Mouse (Mus musculus) heart, embryonic 14.5 days (tissue): ENCODE measurements around the gene Layn. TPM values are rescaled to one million over a fixed set of nuclear protein-coding genes. Genes with fewer than 3 reads are reported as not detected.

ENCODE experiments used
- ATAC-seq: fragments of 200-750 bp; cut with Nextera tagmentation; 2 replicates; pipeline ENCODE4 v1.8.0; 2017; ENCODE audit warnings: low read depth, moderate TSS enrichment; ENCODE audit not compliant: insufficient number of reproducible peaks, insufficient read depth, low FRiP score
- H3K27ac ChIP-seq, 2 experiments: fragments of 200-500 bp in 1 of 2; fragments of 300-500 bp in 1 of 2; sonication (generic) in 1 of 2; replicated peaks in 1 of 2; 2 replicates each; pipeline ENCODE4 v1.5.1; 2012 to 2014; ENCODE audit warnings: low read depth in 2 of 2, low read length in 2 of 2, control low read depth in 1 of 2, mild to moderate bottlenecking in 1 of 2, mixed read lengths in 1 of 2; ENCODE audit not compliant: control insufficient read depth in 1 of 2, insufficient read depth in 1 of 2
- H3K27me3 ChIP-seq: fragments of 300-500 bp; sonication (generic); 2 replicates; pipeline ENCODE4 v1.6.1; 2014; ENCODE audit warnings: mild to moderate bottlenecking, low read length, control low read depth; ENCODE audit not compliant: control insufficient read depth, insufficient read depth
- H3K36me3 ChIP-seq: fragments of 300-500 bp; sonication (generic); 2 replicates; pipeline ENCODE4 v1.6.1; 2014; ENCODE audit warnings: mild to moderate bottlenecking, control low read depth, low read length, mixed read lengths; ENCODE audit not compliant: control insufficient read depth, insufficient read depth
- H3K4me1 ChIP-seq, 2 experiments: fragments of 200-500 bp in 1 of 2; fragments of 300-500 bp in 1 of 2; sonication (generic) in 1 of 2; 2 replicates each; pipeline ENCODE4 v1.6.1; 2012 to 2014; ENCODE audit warnings: low read length in 2 of 2, control low read depth in 1 of 2, mixed read lengths in 1 of 2; ENCODE audit not compliant: control insufficient read depth in 2 of 2, insufficient read depth in 2 of 2
- H3K4me2 ChIP-seq: fragments of 300-500 bp; sonication (generic); 2 replicates; pipeline ENCODE4 v1.6.1; 2014; ENCODE audit warnings: mild to moderate bottlenecking, low read length
- H3K4me3 ChIP-seq, 2 experiments: fragments of 200-500 bp in 1 of 2; fragments of 300-500 bp in 1 of 2; sonication (generic) in 1 of 2; 2 replicates each; pipeline ENCODE4 v1.5.1; 2012 to 2014; ENCODE audit warnings: low read length in 2 of 2, mild to moderate bottlenecking in 2 of 2, control low read depth in 1 of 2, low read depth in 1 of 2, moderate library complexity in 1 of 2; ENCODE audit not compliant: control insufficient read depth in 1 of 2, insufficient read depth in 1 of 2
- H3K9ac ChIP-seq: fragments of 300-500 bp; sonication (generic); 2 replicates; pipeline ENCODE4 v1.6.1; 2014; ENCODE audit warnings: mild to moderate bottlenecking, low read length
- H3K9me3 ChIP-seq: fragments of 300-500 bp; sonication (generic); 2 replicates; pipeline ENCODE4 v1.6.1; 2016; ENCODE audit warnings: low read length, control low read depth; ENCODE audit not compliant: control insufficient read depth
- WGBS: fragments of 180-500 bp; shearing (Covaris S2); extraction: QIAGEN DNeasy Blood & Tissue Kit; methylation state at CpG from one replicate; pipeline ENCODE4 v1.1.7; 2014; 5-methylcytosine and 5-hydroxymethylcytosine counted together
- polyA plus RNA-seq: library from polyadenylated mRNA; unstranded; fragments of >200 nt; fragmentation: Nextera tagmentation; extraction: Ambion mirVana; gene quantifications from 2 replicates; pipeline ENCODE4 v1.2.1, GENCODE M21; 2014

The Layn gene
- polyA plus RNA-seq, 1 experiment from 2014 or later, result 11.5 TPM

- H3K27me3 ChIP-seq, result no peaks in the 10 kb centered on the region
- H3K4me1 ChIP-seq, result no peaks in the 10 kb centered on the region
- no peaks in the 10 kb centered on the region for H3K9me3 ChIP-seq
- H3K4me3 ChIP-seq, result no peak overlapping the region
- H3K27ac ChIP-seq, result no peak overlapping the region
- peaks cover 22% of the 10 kb centered on the region for H3K36me3 ChIP-seq
- H3K4me2 ChIP-seq, result no peak overlapping the region
- no peak overlapping the region for H3K9ac ChIP-seq
- 61% methylated on average over 4 of the region's 4 CpGs for WGBS
- no peak for ATAC-seq
Measured at GRCm38 (mm10) chr9:51058951-51059521, 17.9 kb downstream of the Layn start.

- no peak for ATAC-seq
- H3K4me3 ChIP-seq, result no peak overlapping the region
- H3K4me1 ChIP-seq, result no peaks in the 10 kb centered on the region
- no peaks in the 10 kb centered on the region for H3K27me3 ChIP-seq
- no peak overlapping the region for H3K9ac ChIP-seq
- 70% methylated on average over 3 of the region's 3 CpGs for WGBS
- no peaks in the 10 kb centered on the region for H3K9me3 ChIP-seq
- no peak overlapping the region for H3K27ac ChIP-seq
- peaks cover 19% of the 10 kb centered on the region for H3K36me3 ChIP-seq
- no peak overlapping the region for H3K4me2 ChIP-seq
Measured at GRCm38 (mm10) chr9:51056360-51057324, 20.3 kb downstream of the Layn start.

GRCm38 (mm10) chr9:51052180-51052579 is 24.7 kb downstream of the Layn start:
- 43% methylated on average over 3 of the region's 3 CpGs for WGBS
- ATAC-seq, result no peak

GRCm38 (mm10) chr9:51042136-51042535 is 34.8 kb downstream of the Layn start:
- Histone ChIP-seq H3K27ac (no peak overlapping the region), H3K4me1 (no peaks in the 10 kb centered on the region), H3K9ac (no peak overlapping the region), H3K4me2 (no peak overlapping the region), H3K36me3 (no peaks in the 10 kb centered on the region), H3K4me3 (no peak overlapping the region), H3K27me3 (no peaks in the 10 kb centered on the region), H3K9me3 (no peaks in the 10 kb centered on the region)
- no peak for ATAC-seq
- WGBS, result 60% methylated on average over 6 of the region's 6 CpGs

More at GRCm38 (mm10) chr9:51052180-51052579, 24.7 kb downstream of the Layn start:
- Histone ChIP-seq H3K4me3 (no peak overlapping the region), H3K36me3 (0 out of 2 replicates have a peak, but pooled peaks cover 7% of the 10 kb centered on the region), H3K4me1 (no peaks in the 10 kb centered on the region), H3K9ac (no peak overlapping the region), H3K27ac (no peak overlapping the region), H3K9me3 (no peaks in the 10 kb centered on the region), H3K27me3 (no peaks in the 10 kb centered on the region), H3K4me2 (no peak overlapping the region)

- no peak for ATAC-seq
Measured at GRCm38 (mm10) chr9:51041491-51041980, 35.4 kb downstream of the Layn start.

GRCm38 (mm10) chr9:51032785-51033529 is 43.9 kb downstream of the Layn start:
- H3K27ac ChIP-seq, result no peak overlapping the region
- H3K27me3 ChIP-seq, result no peaks in the 10 kb centered on the region
- no peak overlapping the region for H3K9ac ChIP-seq
- no peak for ATAC-seq
- H3K4me1 ChIP-seq, result peaks cover 0 to 5% of the 10 kb centered on the region in 2 experiments; a peak in 1 of 4 replicates
- no peak overlapping the region for H3K4me3 ChIP-seq
- no peaks in the 10 kb centered on the region for H3K36me3 ChIP-seq
- no peak overlapping the region for H3K4me2 ChIP-seq
- WGBS, result 70% methylated on average over 3 of the region's 3 CpGs
- no peaks in the 10 kb centered on the region for H3K9me3 ChIP-seq

More at GRCm38 (mm10) chr9:51041491-51041980, 35.4 kb downstream of the Layn start:
- 88% methylated on average over 7 of the region's 7 CpGs for WGBS
- Histone ChIP-seq H3K27ac (no peak overlapping the region), H3K36me3 (no peaks in the 10 kb centered on the region), H3K27me3 (no peaks in the 10 kb centered on the region), H3K4me3 (no peak overlapping the region), H3K9ac (no peak overlapping the region), H3K4me1 (no peaks in the 10 kb centered on the region), H3K9me3 (no peaks in the 10 kb centered on the region), H3K4me2 (no peak overlapping the region)

DNA sequence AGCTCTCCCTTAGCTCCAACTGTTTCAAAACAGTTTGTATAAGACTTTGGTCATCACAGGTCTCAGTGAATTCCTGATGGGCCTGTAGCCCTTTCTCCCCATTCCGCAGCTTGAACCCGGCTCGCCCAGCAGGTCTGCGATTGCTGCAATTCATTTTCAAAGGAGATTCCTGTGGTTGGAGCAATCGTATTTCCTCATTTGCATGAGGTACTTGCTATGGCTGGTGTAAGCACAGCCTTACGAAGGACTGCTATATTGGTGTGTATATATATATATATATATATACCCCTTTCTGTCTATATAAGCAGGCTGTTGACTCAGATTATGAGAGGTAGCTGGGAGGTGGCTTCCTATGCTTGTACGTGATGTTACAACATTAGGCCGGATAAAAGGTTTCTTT is 44.6 kb downstream of the Layn start:
- Histone ChIP-seq H3K4me1 (peaks cover 0 to 5% of the 10 kb centered on the region in 2 experiments; a peak in 1 of 4 replicates), H3K9me3 (no peaks in the 10 kb centered on the region), H3K36me3 (no peaks in the 10 kb centered on the region), H3K27me3 (no peaks in the 10 kb centered on the region), H3K9ac (no peak overlapping the region), H3K4me3 (no peak overlapping the region), H3K27ac (no peak overlapping the region), H3K4me2 (no peak overlapping the region)
- 78% methylated on average over 8 of the region's 8 CpGs for WGBS
- no peak for ATAC-seq
